Mouse (Mus musculus): Measurements from ENCODE around the gene Gm20716.

Gm20716 gene

GRCm38 (mm10) chr2:168168892-168169799 lies 61.0 kb downstream of the Gm20716 start:
- CTCF ChIA-PET = interaction anchor here (0.6 kb wide), 1 partner anchor 29 kb away, joined by 4 read pairs; no protein-coding TSS in a partner anchor

GRCm38 (mm10) chr2:168167781-168168180 lies 62.4 kb downstream of the Gm20716 start:
- CTCF ChIA-PET = no interaction called here

DNA sequence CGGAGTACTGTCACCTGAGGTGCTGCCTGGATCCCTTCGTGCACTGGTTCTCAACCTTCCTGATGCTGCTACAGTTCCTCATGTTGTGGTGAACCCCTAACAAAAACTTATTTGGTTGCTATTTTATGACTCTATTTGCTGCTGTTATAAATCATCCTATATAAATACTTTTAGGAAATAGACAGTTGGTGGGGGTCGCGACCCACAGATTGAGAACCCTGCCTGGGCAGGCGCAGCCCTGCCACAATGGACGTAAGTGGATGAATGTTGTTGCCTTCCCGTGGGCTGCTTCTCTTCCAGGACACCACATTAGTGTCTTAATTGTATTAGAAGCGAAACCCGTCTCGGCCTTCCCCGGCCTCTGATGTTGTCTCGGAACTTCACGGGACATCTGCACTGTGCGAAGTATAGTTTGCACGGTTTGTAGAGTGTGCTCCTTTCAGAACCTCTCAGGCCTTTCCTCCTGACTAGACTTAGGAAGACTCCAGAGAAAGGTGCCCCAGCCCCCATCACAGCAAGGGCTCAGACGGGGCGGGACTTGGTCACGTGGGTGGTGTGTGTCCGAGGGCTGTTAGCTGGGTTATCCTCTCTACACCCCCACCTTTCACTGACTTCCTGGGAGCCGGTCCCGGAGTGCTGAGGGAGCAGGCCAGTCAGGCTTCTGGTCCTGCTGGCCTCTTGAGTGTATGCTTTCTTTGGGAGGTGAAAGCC lies 63.3 kb downstream of the Gm20716 start:
- CTCF ChIA-PET = no interaction called here

DNA sequence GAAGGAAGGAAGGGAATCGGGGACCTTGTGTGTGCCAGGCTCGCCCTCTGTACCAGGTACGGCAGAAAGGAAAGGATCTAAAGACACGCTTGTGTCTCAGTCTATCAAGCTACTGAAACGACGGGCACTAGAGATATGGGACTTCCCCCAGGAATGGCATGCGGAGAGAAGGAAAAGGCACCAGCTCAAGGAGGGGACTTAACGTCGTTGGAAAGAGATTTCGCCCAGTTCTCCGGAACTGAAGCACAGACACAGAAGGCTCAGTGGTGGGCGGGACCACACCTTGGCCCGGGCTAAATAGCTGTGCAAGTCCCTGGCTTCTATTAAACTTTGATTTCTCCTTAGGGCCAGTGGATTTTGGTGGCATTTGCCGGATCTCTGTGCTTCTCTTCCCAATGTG lies 68.2 kb downstream of the Gm20716 start:
- CTCF ChIA-PET = no interaction called here

DNA sequence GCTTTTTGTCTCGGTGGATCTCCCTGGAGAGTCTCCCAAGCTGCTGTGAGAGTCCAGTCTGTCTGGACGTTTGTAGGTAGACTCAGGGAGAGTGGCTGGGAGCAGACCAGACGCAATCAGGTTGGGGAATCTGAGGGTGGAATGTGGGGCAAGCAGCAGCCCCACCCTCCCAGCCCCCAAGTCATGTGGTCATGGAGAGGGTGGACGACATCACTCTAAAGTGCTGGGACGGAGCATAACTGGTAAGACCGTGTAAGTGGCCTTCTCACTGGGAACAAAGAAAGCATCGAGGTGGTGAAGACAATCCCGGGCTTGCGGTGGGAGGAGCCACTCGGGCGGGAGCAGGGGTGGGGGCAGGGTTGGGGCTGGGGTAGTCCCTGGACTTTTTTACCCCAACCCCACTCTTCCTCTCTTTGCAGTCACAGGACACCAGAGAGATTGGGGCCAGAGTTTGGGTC lies 68.6 kb downstream of the Gm20716 start:
- CTCF ChIA-PET = no interaction called here

DNA sequence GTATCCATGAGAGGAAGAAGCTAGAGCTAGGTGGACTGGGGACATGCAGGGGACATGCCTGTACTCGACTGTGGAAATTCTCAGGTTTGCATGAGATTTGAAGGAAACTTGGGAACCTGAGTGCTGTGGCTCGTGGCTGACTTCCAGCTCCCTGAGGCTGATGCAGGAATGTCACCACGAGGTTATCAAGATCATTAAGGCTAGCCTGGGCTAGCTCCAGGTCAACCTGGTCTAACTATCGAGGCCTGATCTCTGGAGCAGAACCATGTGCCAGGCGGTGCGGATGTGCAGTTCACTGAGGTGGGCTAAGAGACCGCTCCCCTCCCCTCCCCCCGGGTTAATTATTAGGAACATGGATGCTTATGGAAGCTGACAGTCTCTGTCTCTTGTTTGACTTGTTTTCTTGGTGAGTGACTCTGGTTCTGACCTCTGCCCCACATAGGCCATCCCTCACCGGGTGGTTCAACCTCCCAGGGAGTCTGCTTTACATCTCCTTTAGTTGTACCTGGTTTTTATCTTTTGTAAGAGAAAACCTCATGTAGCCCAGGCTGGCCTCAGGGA lies 69.7 kb downstream of the Gm20716 start:
- CTCF ChIA-PET = no interaction called here

DNA sequence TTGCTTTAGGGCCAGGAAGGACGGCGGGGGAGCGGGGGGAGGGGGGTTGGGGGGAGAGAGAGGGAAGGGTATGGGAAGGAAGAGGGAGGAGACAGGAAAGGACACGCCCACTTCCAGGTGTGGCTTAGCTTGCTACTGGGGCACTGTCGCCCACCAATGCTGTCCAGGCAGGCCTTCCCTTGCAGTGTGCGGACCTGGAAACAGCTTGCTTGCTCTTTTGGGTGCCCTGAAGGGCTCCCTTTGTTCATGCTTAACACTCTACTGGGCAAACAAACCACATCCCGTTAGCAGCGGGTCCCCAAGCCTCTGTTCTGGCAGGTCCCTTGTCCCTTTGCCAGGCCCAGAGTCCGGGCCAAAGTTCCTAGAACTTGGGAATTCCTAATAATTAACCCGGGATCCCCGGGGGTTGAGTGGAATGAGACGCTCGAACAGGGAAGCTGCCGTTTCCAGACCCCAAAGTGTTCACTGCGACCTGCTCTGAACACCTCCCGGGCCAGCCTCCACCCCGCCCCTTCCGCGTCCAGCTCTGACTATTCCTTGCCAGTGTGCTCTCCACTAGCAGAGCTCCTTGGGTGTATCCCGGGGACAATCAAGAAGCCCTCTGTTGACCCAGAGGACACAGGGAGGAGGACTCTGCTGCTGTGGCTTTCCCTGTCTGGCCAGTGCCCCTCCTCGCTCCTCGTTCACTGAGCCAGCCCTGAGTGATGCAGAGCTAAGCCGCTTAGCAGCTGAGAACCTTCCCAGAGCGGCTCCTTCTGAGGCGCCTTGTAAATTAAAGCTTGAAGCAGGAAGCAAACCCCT lies 71.1 kb downstream of the Gm20716 start:
- CTCF ChIA-PET = interaction anchor here (0.6 to 0.7 kb wide), 3 partner anchors 9 to 76 kb away, joined by 3 to 4 read pairs (median 3); no protein-coding TSS in a partner anchor

DNA sequence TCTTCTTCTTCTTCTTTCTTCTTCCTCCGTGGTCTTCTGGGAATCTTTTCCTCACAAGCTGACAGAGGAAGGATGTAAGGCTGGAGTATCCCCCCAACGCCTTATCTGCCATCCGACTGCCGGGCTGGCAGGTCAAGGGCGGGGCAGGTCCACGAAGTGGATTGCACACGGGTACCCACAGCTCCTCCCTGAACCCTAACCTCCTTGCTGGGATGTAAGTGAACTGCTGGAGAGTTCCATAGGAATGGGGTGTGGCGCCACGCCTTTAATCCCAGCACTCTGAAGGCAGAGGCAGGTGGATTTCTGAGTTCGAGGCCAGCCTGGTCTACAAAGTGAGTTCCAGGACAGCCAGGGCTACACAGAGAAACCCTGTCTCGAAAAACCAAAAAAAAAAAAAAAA lies 72.2 kb downstream of the Gm20716 start:
- CTCF ChIA-PET = interaction anchor here (0.6 to 0.7 kb wide), 2 partner anchors 20 to 75 kb away, joined by 3 to 4 read pairs; no protein-coding TSS in a partner anchor

GRCm38 (mm10) chr2:168156361-168156760 lies 73.8 kb downstream of the Gm20716 start:
- CTCF ChIA-PET = no interaction called here

DNA sequence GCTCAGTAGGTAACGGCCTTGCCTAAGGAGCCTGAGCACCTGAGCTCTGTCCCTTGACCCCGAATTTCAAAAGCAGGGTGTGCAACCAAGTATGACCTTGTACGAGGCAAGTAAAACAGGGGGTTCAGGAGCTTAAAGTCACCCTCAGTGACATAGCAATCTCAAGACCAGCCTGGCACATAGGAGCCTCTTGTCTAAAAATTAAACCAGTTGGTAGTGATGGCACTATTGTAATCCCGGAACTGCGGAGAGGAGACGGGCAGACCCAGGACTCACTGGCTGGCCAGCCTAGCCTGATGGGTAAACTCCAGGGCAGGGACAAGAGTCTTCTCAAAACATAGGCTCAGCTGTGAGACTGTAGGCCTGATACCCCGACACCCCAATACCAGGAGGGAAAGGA lies 74.5 kb downstream of the Gm20716 start:
- CTCF ChIA-PET = interaction anchor here (0.5 kb wide), 1 partner anchor 23 kb away, joined by 6 read pairs; no protein-coding TSS in a partner anchor

- CTCF ChIA-PET = interaction anchor here (0.7 to 1.0 kb wide), 2 partner anchors 16 to 31 kb away, joined by 4 to 5 read pairs; no protein-coding TSS in a partner anchor
Measured at GRCm38 (mm10) chr2:168154090-168154881, 75.9 kb downstream of the Gm20716 start.

GRCm38 (mm10) chr2:168149241-168149640 lies 80.9 kb downstream of the Gm20716 start:
- CTCF ChIA-PET = no interaction called here

DNA sequence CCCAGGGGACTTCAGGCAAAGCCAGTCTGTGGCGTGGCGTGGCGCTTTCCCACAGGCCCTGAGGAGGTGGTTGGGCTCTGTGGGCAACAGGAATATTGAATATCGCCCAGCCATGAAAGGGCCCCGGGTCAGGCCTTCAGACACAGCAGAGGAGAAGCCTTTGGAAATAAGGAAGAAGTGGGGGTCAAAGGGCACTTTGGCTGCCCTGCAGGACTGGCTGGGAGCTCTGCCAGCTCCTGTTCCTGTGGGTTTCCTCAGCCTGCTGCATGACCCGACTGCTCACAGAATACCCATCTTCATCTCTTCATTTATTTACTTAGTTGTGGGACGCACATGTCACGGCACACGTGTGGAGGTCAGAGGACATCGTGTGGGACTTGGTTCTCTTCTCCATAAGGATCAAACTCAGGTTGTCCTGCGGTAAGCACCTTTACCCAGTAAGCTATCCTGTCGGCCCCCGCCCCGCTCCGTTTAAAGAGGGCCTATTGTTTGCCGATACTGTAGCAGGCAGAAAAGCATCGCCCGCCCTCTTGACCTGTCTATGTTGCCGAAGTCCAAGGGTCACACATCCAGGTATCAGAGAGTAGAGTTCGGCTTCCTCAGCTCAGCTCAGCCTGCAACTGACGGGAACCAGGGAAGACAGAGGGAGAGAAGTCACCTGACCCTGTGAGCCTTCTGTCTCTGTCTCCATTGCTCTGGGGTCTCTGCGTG lies 82.3 kb downstream of the Gm20716 start:
- CTCF ChIA-PET = interaction anchor here (0.5 kb wide), 1 partner anchor 7 kb away, joined by 7 read pairs; no protein-coding TSS in a partner anchor

GRCm38 (mm10) chr2:168145437-168145836 lies 84.7 kb downstream of the Gm20716 start:
- CTCF ChIA-PET = no interaction called here

DNA sequence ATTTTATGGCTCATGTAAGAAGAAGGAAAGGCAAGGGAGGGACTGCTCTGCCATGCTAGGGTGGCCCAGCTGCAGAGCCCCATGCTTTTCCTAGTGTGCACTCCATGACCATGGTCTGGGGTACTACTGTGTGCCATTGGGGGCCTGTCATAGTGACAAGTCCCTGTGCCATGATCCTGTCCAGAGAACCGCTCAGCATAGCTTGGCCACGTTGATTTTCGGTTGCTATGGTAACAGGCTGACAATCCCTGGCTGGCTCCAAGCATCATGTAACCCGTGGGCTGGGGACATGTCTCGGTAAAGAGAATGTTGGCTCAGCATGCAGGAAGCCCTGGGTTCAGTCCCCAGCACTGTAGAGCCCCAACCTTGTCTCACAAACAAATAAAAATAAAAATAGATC lies 86.4 kb downstream of the Gm20716 start:
- CTCF ChIA-PET = no interaction called here

GRCm38 (mm10) chr2:168137161-168137560 lies 93.0 kb downstream of the Gm20716 start:
- CTCF ChIA-PET = no interaction called here
